Mouse (Mus musculus): ENCODE results near the gene Slx4ip. TPM values are rescaled to one million over a fixed set of nuclear protein-coding genes. Genes with fewer than 3 reads are reported as not detected.
A peak's percentile ranks its signal among the peaks of the same experiment; 100 is the strongest.

The Slx4ip gene
- polyA plus RNA-seq, 1 experiment from 2014 or later = 9.4 TPM

- Histone ChIP-seq H3K4me3 (ENCODE audit: low read depth, low read length) (no peak overlapping the region), H3K27me3 (ENCODE audit: control insufficient read depth, insufficient read depth, low read length) (no peaks in the 10 kb centered on the region)
- WGBS = 78% methylated on average over 1 of the region's 1 CpGs
These were observed 115.6 kb downstream of the Slx4ip start for GRCm38 (mm10) chr2:137006656-137007055.

GRCm38 (mm10) chr2:137011980-137012379, 121.0 kb downstream of the Slx4ip start:
- WGBS = 48% methylated on average over 1 of the region's 1 CpGs
- no peak overlapping the region for H3K4me2 ChIP-seq (ENCODE audit: low read depth)
- no peaks in the 10 kb centered on the region for H3K9me3 ChIP-seq (ENCODE audit: control insufficient read depth, low read length)
- H3K36me3 ChIP-seq (ENCODE audit: control insufficient read depth, insufficient read depth, low read length) = no peaks in the 10 kb centered on the region
- ATAC-seq (ENCODE audit: insufficient read depth, low FRiP score, low TSS enrichment) (no peak), DNase-seq (ENCODE audit: low spot score) (no peak)
- H3K27ac ChIP-seq (ENCODE audit: low read depth, low read length) = no peak overlapping the region
- H3K4me1 ChIP-seq (ENCODE audit: control insufficient read depth, insufficient read depth, low read length) = no peaks in the 10 kb centered on the region
- no peaks in the 10 kb centered on the region for H3K27me3 ChIP-seq (ENCODE audit: control insufficient read depth, insufficient read depth, low read length)
- no peak overlapping the region for H3K4me3 ChIP-seq (ENCODE audit: low read depth, low read length)
- H3K9ac ChIP-seq (ENCODE audit: low read length) = no peak overlapping the region

More at GRCm38 (mm10) chr2:137006656-137007055, 115.6 kb downstream of the Slx4ip start:
- DNase-seq (ENCODE audit: low spot score) (no peak), ATAC-seq (ENCODE audit: insufficient read depth, low FRiP score, low TSS enrichment) (no peak)
- Histone ChIP-seq H3K27ac (ENCODE audit: low read depth, low read length) (no peak overlapping the region), H3K4me2 (ENCODE audit: low read depth) (no peak overlapping the region), H3K9me3 (ENCODE audit: control insufficient read depth, low read length) (no peaks in the 10 kb centered on the region), H3K36me3 (ENCODE audit: control insufficient read depth, insufficient read depth, low read length) (no peaks in the 10 kb centered on the region), H3K4me1 (ENCODE audit: control insufficient read depth, insufficient read depth, low read length) (no peaks in the 10 kb centered on the region), H3K9ac (ENCODE audit: low read length) (no peak overlapping the region)

DNA sequence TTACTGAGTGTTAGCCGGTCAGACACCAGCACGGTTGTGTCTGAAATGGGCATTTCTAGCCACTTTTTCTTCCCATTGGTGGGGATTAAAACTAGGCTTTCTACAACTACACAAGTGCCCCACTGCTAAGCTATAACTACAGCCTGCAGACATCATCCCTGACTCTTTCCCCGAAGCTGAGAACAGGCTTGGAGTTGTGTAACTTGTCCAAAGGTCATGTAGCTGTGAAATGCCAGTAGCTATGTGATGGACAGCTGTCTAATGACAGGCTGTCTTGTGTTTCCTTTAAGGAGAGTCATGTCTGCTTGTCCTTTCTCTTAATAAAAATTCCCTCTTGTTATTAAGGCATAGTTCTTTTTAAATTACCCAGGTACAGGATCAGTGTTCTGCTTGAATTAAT, 122.1 kb downstream of the Slx4ip start:
- Histone ChIP-seq H3K27me3 (ENCODE audit: control insufficient read depth, insufficient read depth, low read length) (no peaks in the 10 kb centered on the region), H3K4me2 (ENCODE audit: low read depth) (no peak overlapping the region), H3K9me3 (ENCODE audit: control insufficient read depth, low read length) (no peaks in the 10 kb centered on the region), H3K36me3 (ENCODE audit: control insufficient read depth, insufficient read depth, low read length) (no peaks in the 10 kb centered on the region), H3K9ac (ENCODE audit: low read length) (no peak overlapping the region), H3K27ac (ENCODE audit: low read depth, low read length) (no peak overlapping the region), H3K4me1 (ENCODE audit: control insufficient read depth, insufficient read depth, low read length) (no peaks in the 10 kb centered on the region), H3K4me3 (ENCODE audit: low read depth, low read length) (no peak overlapping the region)
- DNase-seq (ENCODE audit: low spot score) (no peak), ATAC-seq (ENCODE audit: insufficient read depth, low FRiP score, low TSS enrichment) (no peak)
- 79% methylated on average over 3 of the region's 3 CpGs for WGBS

- Histone ChIP-seq H3K27ac (ENCODE audit: low read depth, low read length) (no peak overlapping the region), H3K4me2 (ENCODE audit: low read depth) (no peak overlapping the region), H3K27me3 (ENCODE audit: control insufficient read depth, insufficient read depth, low read length) (no peaks in the 10 kb centered on the region), H3K9me3 (ENCODE audit: control insufficient read depth, low read length) (no peaks in the 10 kb centered on the region), H3K9ac (ENCODE audit: low read length) (no peak overlapping the region), H3K4me3 (ENCODE audit: low read depth, low read length) (no peak overlapping the region), H3K4me1 (ENCODE audit: control insufficient read depth, insufficient read depth, low read length) (no peaks in the 10 kb centered on the region), H3K36me3 (ENCODE audit: control insufficient read depth, insufficient read depth, low read length) (no peaks in the 10 kb centered on the region)
- 77% methylated on average over 4 of the region's 4 CpGs for WGBS
- DNase-seq (ENCODE audit: low spot score) (no peak), ATAC-seq (ENCODE audit: insufficient read depth, low FRiP score, low TSS enrichment) (no peak)
These were observed 122.9 kb downstream of the Slx4ip start for GRCm38 (mm10) chr2:137013811-137014350.

DNA sequence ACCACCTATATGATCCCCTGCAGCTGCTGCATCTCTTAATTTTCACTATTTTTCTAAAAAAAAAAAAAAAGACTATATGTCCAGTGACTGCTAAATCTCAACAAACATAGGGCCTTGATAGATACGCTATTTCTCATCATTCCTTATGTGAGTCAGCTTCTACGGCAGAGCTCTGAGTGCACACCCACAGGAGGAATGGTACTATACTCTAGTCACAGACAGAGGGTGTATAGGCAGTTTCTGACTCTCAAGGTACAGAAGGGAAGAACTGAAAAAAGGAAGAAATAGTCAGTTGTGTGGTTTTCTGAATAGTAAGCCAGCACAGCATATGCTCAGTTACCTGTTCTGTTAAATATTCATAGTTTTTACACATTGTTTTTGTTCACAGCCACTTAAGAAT, 123.4 kb downstream of the Slx4ip start:
- Histone ChIP-seq H3K27ac (ENCODE audit: low read depth, low read length) (no peak overlapping the region), H3K4me1 (ENCODE audit: control insufficient read depth, insufficient read depth, low read length) (no peaks in the 10 kb centered on the region), H3K4me3 (ENCODE audit: low read depth, low read length) (no peak overlapping the region), H3K27me3 (ENCODE audit: control insufficient read depth, insufficient read depth, low read length) (no peaks in the 10 kb centered on the region), H3K9me3 (ENCODE audit: control insufficient read depth, low read length) (no peaks in the 10 kb centered on the region), H3K9ac (ENCODE audit: low read length) (no peak overlapping the region), H3K4me2 (ENCODE audit: low read depth) (no peak overlapping the region), H3K36me3 (ENCODE audit: control insufficient read depth, insufficient read depth, low read length) (no peaks in the 10 kb centered on the region)
- no peak for DNase-seq (ENCODE audit: low spot score)
- ATAC-seq (ENCODE audit: insufficient read depth, low FRiP score, low TSS enrichment) = no peak
- 80% methylated on average over 2 of the region's 2 CpGs for WGBS

- Histone ChIP-seq H3K4me2 (ENCODE audit: low read depth) (no peak overlapping the region), H3K9me3 (ENCODE audit: control insufficient read depth, low read length) (no peaks in the 10 kb centered on the region), H3K9ac (ENCODE audit: low read length) (no peak overlapping the region), H3K27me3 (ENCODE audit: control insufficient read depth, insufficient read depth, low read length) (no peaks in the 10 kb centered on the region), H3K4me1 (ENCODE audit: control insufficient read depth, insufficient read depth, low read length) (no peaks in the 10 kb centered on the region), H3K36me3 (ENCODE audit: control insufficient read depth, insufficient read depth, low read length) (no peaks in the 10 kb centered on the region), H3K4me3 (ENCODE audit: low read depth, low read length) (no peak overlapping the region), H3K27ac (ENCODE audit: low read depth, low read length) (no peak overlapping the region)
- DNase-seq (ENCODE audit: low spot score) (no peak), ATAC-seq (ENCODE audit: insufficient read depth, low FRiP score, low TSS enrichment) (no peak)
- WGBS = 94% methylated on average over 2 of the region's 2 CpGs
These were observed 153.1 kb downstream of the Slx4ip start for GRCm38 (mm10) chr2:137044122-137044521.

DNA sequence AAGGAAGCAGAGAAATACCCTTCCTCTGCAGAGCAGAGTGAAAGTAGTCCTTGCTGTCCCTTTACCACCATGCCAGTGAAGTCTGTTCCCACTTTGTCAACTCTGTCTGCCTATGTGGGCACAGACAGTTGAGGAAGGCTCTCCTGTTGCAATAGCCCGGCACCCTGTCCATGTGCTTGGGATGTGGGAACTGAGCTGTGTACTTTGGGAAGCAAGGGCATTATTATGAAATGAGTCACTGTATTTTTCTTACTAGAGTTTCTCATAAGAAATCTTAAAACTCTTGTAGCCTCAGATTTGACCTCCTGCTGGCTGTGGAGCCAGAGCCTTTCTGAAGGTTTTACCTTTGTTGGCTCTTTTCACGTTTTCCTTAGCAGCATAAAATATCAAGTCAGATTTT, 158.3 kb downstream of the Slx4ip start:
- Histone ChIP-seq H3K27ac (ENCODE audit: low read depth, low read length) (no peak overlapping the region), H3K4me3 (ENCODE audit: low read depth, low read length) (no peak overlapping the region), H3K9ac (ENCODE audit: low read length) (no peak overlapping the region), H3K9me3 (ENCODE audit: control insufficient read depth, low read length) (no peaks in the 10 kb centered on the region), H3K4me1 (ENCODE audit: control insufficient read depth, insufficient read depth, low read length) (no peaks in the 10 kb centered on the region), H3K27me3 (ENCODE audit: control insufficient read depth, insufficient read depth, low read length) (no peaks in the 10 kb centered on the region), H3K36me3 (ENCODE audit: control insufficient read depth, insufficient read depth, low read length) (no peaks in the 10 kb centered on the region), H3K4me2 (ENCODE audit: low read depth) (no peak overlapping the region)
- ATAC-seq (ENCODE audit: insufficient read depth, low FRiP score, low TSS enrichment) (no peak), DNase-seq (ENCODE audit: low spot score) (no peak)
- WGBS = 80% methylated on average over 2 of the region's 2 CpGs

DNA sequence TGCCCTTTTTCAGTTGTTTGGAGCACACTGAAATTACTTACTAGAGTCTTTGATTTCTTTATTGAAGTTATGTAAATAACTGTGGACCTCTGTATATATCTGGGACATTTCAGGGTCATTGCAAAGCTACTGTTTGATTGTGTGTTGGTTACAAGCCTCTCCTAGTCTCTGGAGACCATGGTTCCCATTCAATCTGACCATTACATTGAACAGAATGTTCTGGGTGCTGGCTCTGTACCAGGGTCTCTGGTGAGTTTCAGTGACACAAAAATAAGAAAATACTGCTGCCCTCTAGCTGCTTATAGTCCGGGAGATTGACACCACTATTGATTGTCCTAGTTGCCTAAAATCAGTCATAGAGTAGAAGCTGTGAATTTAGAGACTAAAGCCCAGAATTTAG, 158.9 kb downstream of the Slx4ip start:
- Histone ChIP-seq H3K27ac (ENCODE audit: low read depth, low read length) (no peak overlapping the region), H3K9ac (ENCODE audit: low read length) (no peak overlapping the region), H3K9me3 (ENCODE audit: control insufficient read depth, low read length) (no peaks in the 10 kb centered on the region), H3K27me3 (ENCODE audit: control insufficient read depth, insufficient read depth, low read length) (no peaks in the 10 kb centered on the region), H3K36me3 (ENCODE audit: control insufficient read depth, insufficient read depth, low read length) (no peaks in the 10 kb centered on the region), H3K4me3 (ENCODE audit: low read depth, low read length) (no peak overlapping the region), H3K4me1 (ENCODE audit: control insufficient read depth, insufficient read depth, low read length) (no peaks in the 10 kb centered on the region), H3K4me2 (ENCODE audit: low read depth) (no peak overlapping the region)
- DNase-seq (ENCODE audit: low spot score) = no peak
- no peak for ATAC-seq (ENCODE audit: insufficient read depth, low FRiP score, low TSS enrichment)
- WGBS = 87% methylated on average over 1 of the region's 1 CpGs

DNA sequence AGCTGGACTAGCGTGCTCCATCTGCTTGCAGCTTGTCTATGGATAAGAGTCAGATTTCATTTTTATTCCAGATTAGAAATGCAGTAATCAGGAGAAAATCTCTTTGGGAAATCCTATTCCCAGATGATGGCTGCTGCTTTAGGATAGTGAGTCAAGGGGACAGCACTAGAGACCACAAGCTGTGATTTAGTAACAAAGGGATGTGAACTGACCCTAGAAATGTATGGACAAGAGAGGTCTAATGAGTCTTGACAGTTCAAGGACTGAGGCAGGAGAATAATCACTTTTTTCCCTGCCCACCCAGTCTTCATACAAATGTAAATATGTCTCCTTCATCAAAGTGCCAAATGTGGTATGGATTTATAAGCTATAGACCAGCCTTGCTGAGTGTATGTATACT, 172.8 kb downstream of the Slx4ip start:
- Histone ChIP-seq H3K27me3 (ENCODE audit: control insufficient read depth, insufficient read depth, low read length) (no peaks in the 10 kb centered on the region), H3K4me3 (ENCODE audit: low read depth, low read length) (no peak overlapping the region), H3K4me1 (ENCODE audit: control insufficient read depth, insufficient read depth, low read length) (peaks cover 22% of the 10 kb centered on the region), H3K27ac (ENCODE audit: low read depth, low read length) (no peak overlapping the region), H3K36me3 (ENCODE audit: control insufficient read depth, insufficient read depth, low read length) (no peaks in the 10 kb centered on the region), H3K4me2 (ENCODE audit: low read depth) (no peak overlapping the region), H3K9ac (ENCODE audit: low read length) (no peak overlapping the region), H3K9me3 (ENCODE audit: control insufficient read depth, low read length) (no peaks in the 10 kb centered on the region)
- WGBS = 73% methylated on average over 1 of the region's 1 CpGs
- DNase-seq (ENCODE audit: low spot score) (no peak), ATAC-seq (ENCODE audit: insufficient read depth, low FRiP score, low TSS enrichment) (peak; percentile 36)
